Mouse (Mus musculus) lung, embryonic 16.5 days (tissue): Measurements from ENCODE around the gene Dedd2. TPM values are rescaled to one million over a fixed set of nuclear protein-coding genes. Genes with fewer than 3 reads are reported as not detected.

Experiments used
- ATAC-seq: fragments of 200-750 bp; cut with Nextera tagmentation; 2 replicates; pipeline ENCODE4 v1.8.0; 2017; ENCODE audit warnings: low read depth, mild to moderate bottlenecking, moderate library complexity
- H3K27ac ChIP-seq: fragments of 300-500 bp; sonication (generic); 2 replicates; pipeline ENCODE4 v1.5.1; 2014; ENCODE audit warnings: mild to moderate bottlenecking, control low read depth, low read length
- H3K27me3 ChIP-seq: fragments of 300-500 bp; sonication (generic); 2 replicates; pipeline ENCODE4 v1.6.1; 2014; ENCODE audit warnings: low read depth, low read length, mixed read lengths; ENCODE audit not compliant: control insufficient read depth, insufficient read depth
- H3K36me3 ChIP-seq: fragments of 300-500 bp; sonication (generic); 2 replicates; pipeline ENCODE4 v1.6.1; 2014; ENCODE audit warnings: low read length; ENCODE audit not compliant: control insufficient read depth, insufficient read depth
- H3K4me1 ChIP-seq: fragments of 300-500 bp; sonication (generic); replicated peaks from 2 replicates; pipeline ENCODE4 v1.6.1; 2014; ENCODE audit warnings: low read length, mixed read lengths; ENCODE audit not compliant: control insufficient read depth, insufficient read depth
- H3K4me2 ChIP-seq: fragments of 300-500 bp; sonication (generic); 2 replicates; pipeline ENCODE4 v1.6.1; 2014; ENCODE audit warnings: low read depth, low read length, control low read depth
- H3K4me3 ChIP-seq: fragments of 300-500 bp; sonication (generic); 2 replicates; pipeline ENCODE4 v1.5.1; 2014; ENCODE audit warnings: mild to moderate bottlenecking, low read length, control low read depth
- H3K9ac ChIP-seq: fragments of 300-500 bp; sonication (generic); 2 replicates; pipeline ENCODE4 v1.6.1; 2014; ENCODE audit warnings: low read length, control low read depth
- H3K9me3 ChIP-seq: fragments of 300-500 bp; sonication (generic); 2 replicates; pipeline ENCODE4 v1.6.1; 2016; ENCODE audit warnings: low read length; ENCODE audit not compliant: control insufficient read depth
- WGBS: fragments of 180-500 bp; shearing (Covaris S2); extraction: QIAGEN DNeasy Blood & Tissue Kit; methylation state at CpG from one replicate; pipeline ENCODE4 v1.1.7; 2014; 5-methylcytosine and 5-hydroxymethylcytosine counted together
- polyA plus RNA-seq: library from polyadenylated mRNA; unstranded; fragments of >200 nt; fragmentation: Nextera tagmentation; extraction: Ambion mirVana; gene quantifications from 2 replicates; pipeline ENCODE4 v1.2.1, GENCODE M21; 2015

Gene Dedd2
- polyA plus RNA-seq, 1 experiment from 2014 or later: 9.0 TPM

DNA sequence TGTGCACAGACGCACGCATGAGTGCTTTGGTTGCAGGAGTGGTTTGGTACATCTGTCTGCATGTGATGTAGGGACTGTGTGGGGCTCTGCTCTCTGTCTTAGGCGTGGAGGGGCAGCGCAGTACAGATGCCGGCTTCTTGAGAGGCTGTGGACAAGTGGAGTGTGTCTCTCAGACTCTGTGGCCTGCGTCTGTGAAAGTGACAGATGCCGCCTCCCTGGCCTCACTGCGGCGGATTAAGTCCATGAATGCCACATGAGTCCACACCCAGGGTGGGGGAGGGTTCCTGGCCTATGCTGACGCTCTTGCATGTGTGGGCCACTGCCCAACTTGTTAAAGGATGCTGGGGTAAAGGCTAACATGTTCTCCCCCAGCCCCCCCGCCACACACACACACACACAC is 46.1 kb downstream of the Dedd2 start:
- H3K4me3 ChIP-seq: no peak overlapping the region
- H3K27ac ChIP-seq: no peak overlapping the region
- ATAC-seq: no peak
- H3K4me1 ChIP-seq: peaks cover 4% of the 10 kb centered on the region
- H3K27me3 ChIP-seq: peaks cover 46% of the 10 kb centered on the region
- no peaks in the 10 kb centered on the region for H3K9me3 ChIP-seq
- no peaks in the 10 kb centered on the region for H3K36me3 ChIP-seq
- H3K9ac ChIP-seq: no peak overlapping the region
- 61% methylated on average over 11 of the region's 11 CpGs for WGBS
- no peak overlapping the region for H3K4me2 ChIP-seq

GRCm38 (mm10) chr7:25172669-25173068 is 47.7 kb downstream of the Dedd2 start:
- ATAC-seq: no peak
- Histone ChIP-seq H3K4me2 (no peak overlapping the region), H3K27ac (no peak overlapping the region), H3K9ac (no peak overlapping the region), H3K9me3 (no peaks in the 10 kb centered on the region), H3K27me3 (peaks cover 30% of the 10 kb centered on the region), H3K4me1 (no peaks in the 10 kb centered on the region), H3K4me3 (no peak overlapping the region), H3K36me3 (no peaks in the 10 kb centered on the region)
- 18% methylated on average over 5 of the region's 5 CpGs for WGBS

DNA sequence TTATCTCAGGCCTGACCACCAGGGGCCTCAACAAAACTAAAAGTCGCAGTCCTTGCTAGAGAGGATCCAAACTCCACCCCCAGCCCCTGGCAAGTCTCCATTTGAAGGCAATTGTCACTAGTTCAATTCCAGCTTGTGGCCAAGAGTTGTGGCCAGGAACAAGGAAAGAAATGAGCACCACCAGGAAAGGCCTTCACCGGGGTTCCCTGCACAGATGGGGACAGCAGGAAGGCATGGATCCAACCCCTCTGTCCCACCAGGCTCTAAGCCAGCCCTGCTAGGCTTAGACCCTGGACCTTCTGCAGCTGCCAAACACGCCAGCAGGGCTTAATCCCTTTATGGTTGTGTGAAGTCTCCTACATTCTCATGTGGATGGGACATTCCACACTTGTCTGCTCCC is 49.8 kb downstream of the Dedd2 start:
- Histone ChIP-seq H3K4me3 (no peak overlapping the region), H3K4me2 (no peak overlapping the region), H3K9me3 (no peaks in the 10 kb centered on the region), H3K9ac (no peak overlapping the region), H3K27ac (no peak overlapping the region), H3K27me3 (peaks cover 11% of the 10 kb centered on the region; the same call in 1 of the 2 replicates), H3K36me3 (no peaks in the 10 kb centered on the region), H3K4me1 (no peaks in the 10 kb centered on the region)
- ATAC-seq: no peak
- WGBS: 25% methylated on average over 3 of the region's 3 CpGs

GRCm38 (mm10) chr7:25166106-25166505 is 54.3 kb downstream of the Dedd2 start:
- Histone ChIP-seq H3K9me3 (0 out of 2 replicates have a peak, but pooled peaks cover 3% of the 10 kb centered on the region), H3K27me3 (no peaks in the 10 kb centered on the region), H3K4me3 (no peak overlapping the region), H3K27ac (no peak overlapping the region), H3K9ac (no peak overlapping the region), H3K36me3 (no peaks in the 10 kb centered on the region), H3K4me2 (no peak overlapping the region), H3K4me1 (no peaks in the 10 kb centered on the region)
- no peak for ATAC-seq
- WGBS: 63% methylated on average over 5 of the region's 5 CpGs

- Histone ChIP-seq H3K4me2 (no peak overlapping the region), H3K4me3 (no peak overlapping the region), H3K27me3 (peaks cover 9% of the 10 kb centered on the region), H3K27ac (no peak overlapping the region), H3K9ac (no peak overlapping the region), H3K4me1 (0 out of 2 replicates have a peak, but pooled peaks cover 2% of the 10 kb centered on the region), H3K9me3 (no peaks in the 10 kb centered on the region), H3K36me3 (no peaks in the 10 kb centered on the region)
- 16% methylated on average over 14 of the region's 14 CpGs for WGBS
- 0 out of 2 replicates have a peak, but pooled peaks have one; percentile 5 for ATAC-seq
Measured at GRCm38 (mm10) chr7:25156158-25156648, 64.2 kb downstream of the Dedd2 start.

DNA sequence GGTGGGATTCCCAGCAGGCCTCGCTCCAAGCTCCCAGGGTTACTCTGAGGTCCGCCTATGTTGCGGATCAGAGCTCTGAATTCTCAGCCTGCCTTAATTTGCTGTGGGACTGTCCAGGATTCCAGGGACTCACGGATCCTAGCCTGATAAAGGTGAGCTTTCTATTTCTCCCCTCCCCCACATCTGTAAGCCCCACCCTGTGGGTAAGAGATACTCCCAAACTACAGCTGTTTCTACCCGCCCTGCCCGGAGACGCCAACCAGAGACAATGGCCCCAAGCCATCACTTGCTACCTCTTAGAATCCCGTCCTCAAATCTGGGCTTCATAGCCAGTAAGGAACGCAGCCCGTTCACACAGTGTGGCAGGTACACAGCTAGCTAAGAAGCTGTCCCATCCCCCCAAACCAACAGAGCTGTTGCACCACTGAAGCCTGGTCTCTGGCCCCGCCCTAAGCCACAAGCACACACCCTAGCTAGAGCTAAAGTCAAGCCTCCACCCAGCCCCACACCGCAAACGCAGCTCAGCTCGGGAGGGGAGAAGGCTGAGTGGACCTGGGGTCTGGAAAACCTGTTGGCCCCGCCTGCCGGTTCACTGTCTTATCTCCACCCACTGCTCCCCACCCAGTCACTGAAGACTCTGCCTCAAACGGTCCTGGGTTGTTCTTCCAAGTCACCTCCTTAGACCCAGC is 64.8 kb downstream of the Dedd2 start:
- Histone ChIP-seq H3K9me3 (no peaks in the 10 kb centered on the region), H3K36me3 (no peaks in the 10 kb centered on the region), H3K9ac (no peak overlapping the region), H3K4me2 (no peak overlapping the region), H3K4me3 (no peak overlapping the region), H3K27me3 (peaks cover 15% of the 10 kb centered on the region), H3K4me1 (0 out of 2 replicates have a peak, but pooled peaks cover 2% of the 10 kb centered on the region), H3K27ac (no peak overlapping the region)
- ATAC-seq: peak; percentile 72
- WGBS: 11% methylated on average over 17 of the region's 17 CpGs

- H3K9ac ChIP-seq: no peak overlapping the region
- H3K4me3 ChIP-seq: no peak overlapping the region
- no peaks in the 10 kb centered on the region for H3K9me3 ChIP-seq
- peaks cover 24% of the 10 kb centered on the region for H3K27me3 ChIP-seq
- H3K27ac ChIP-seq: no peak overlapping the region
- WGBS: 59% methylated on average over 4 of the region's 4 CpGs
- ATAC-seq: no peak
- no peak overlapping the region for H3K4me2 ChIP-seq
- H3K36me3 ChIP-seq: no peaks in the 10 kb centered on the region
- 0 out of 2 replicates have a peak, but pooled peaks cover 2% of the 10 kb centered on the region for H3K4me1 ChIP-seq
Measured at GRCm38 (mm10) chr7:25154648-25155047, 65.8 kb downstream of the Dedd2 start.

GRCm38 (mm10) chr7:25153841-25154240 is 66.6 kb downstream of the Dedd2 start:
- no peak overlapping the region for H3K4me3 ChIP-seq
- no peak overlapping the region for H3K4me2 ChIP-seq
- H3K9ac ChIP-seq: no peak overlapping the region
- no peak overlapping the region for H3K27ac ChIP-seq
- H3K36me3 ChIP-seq: no peaks in the 10 kb centered on the region
- 0 out of 2 replicates have a peak, but pooled peaks cover 2% of the 10 kb centered on the region for H3K4me1 ChIP-seq
- peaks cover 26% of the 10 kb centered on the region for H3K27me3 ChIP-seq
- no peaks in the 10 kb centered on the region for H3K9me3 ChIP-seq
- WGBS: 24% methylated on average over 7 of the region's 7 CpGs
- no peak for ATAC-seq

- Histone ChIP-seq H3K36me3 (no peaks in the 10 kb centered on the region), H3K4me1 (0 out of 2 replicates have a peak, but pooled peaks cover 2% of the 10 kb centered on the region), H3K27me3 (peaks cover 26% of the 10 kb centered on the region), H3K27ac (no peak overlapping the region), H3K9ac (no peak overlapping the region), H3K4me3 (no peak overlapping the region), H3K9me3 (no peaks in the 10 kb centered on the region), H3K4me2 (no peak overlapping the region)
- ATAC-seq: no peak
- WGBS: 53% methylated on average over 10 of the region's 10 CpGs
Measured at GRCm38 (mm10) chr7:25151916-25152556, 68.4 kb downstream of the Dedd2 start.
